Mouse (Mus musculus) olfactory bulb, adult 2 months (tissue): Measurements from ENCODE around the gene Cdh11. TPM values are rescaled to one million over a fixed set of nuclear protein-coding genes. Genes with fewer than 3 reads are reported as not detected.
"Not testable (repeated sequence)": the region's sequence is repeated elsewhere in the genome, so short reads cannot be mapped to it uniquely, and the experiment has no call there.

Experiments
- H3K27ac ChIP-seq: fragments of 200-500 bp; 2 replicates; pipeline ENCODE4 v1.5.1; 2012; ENCODE audit warnings: low read depth, low read length; ENCODE audit not compliant: insufficient read depth
- H3K4me1 ChIP-seq: fragments of 200-500 bp; 2 replicates; pipeline ENCODE4 v1.6.1; 2012; ENCODE audit warnings: low read length; ENCODE audit not compliant: control insufficient read depth, insufficient read depth
- H3K4me3 ChIP-seq: fragments of 200-500 bp; 2 replicates; pipeline ENCODE4 v1.5.1; 2012; ENCODE audit warnings: mild to moderate bottlenecking, low read depth, low read length, moderate library complexity; ENCODE audit not compliant: insufficient read depth
- CTCF ChIP-seq: fragments of 200-500 bp; IDR thresholded peaks from 2 replicates; pipeline ENCODE4 v1.5.1; 2012; ENCODE audit warnings: low read depth, mild to moderate bottlenecking, low read length, moderate library complexity; ENCODE audit not compliant: insufficient read depth
- POLR2A ChIP-seq: fragments of 200-500 bp; IDR thresholded peaks from 2 replicates; pipeline ENCODE4 v1.6.1; 2012; ENCODE audit warnings: mild to moderate bottlenecking, low read depth, low read length, moderate library complexity; ENCODE audit not compliant: insufficient read depth
- WGBS: fragments of 180-500 bp; shearing (Covaris S2); methylation state at CpG from one replicate; pipeline ENCODE4 v1.1.7; 2018; 5-methylcytosine and 5-hydroxymethylcytosine counted together
- polyA plus RNA-seq: library from polyadenylated mRNA; stranded (reverse); fragments of >200 nt; gene quantifications from 2 replicates; pipeline ENCODE4 v1.2.4, GENCODE M21; 2012; ENCODE audit warnings: low replicate concordance; ENCODE audit not compliant: missing spikeins, insufficient read depth, insufficient read length

The Cdh11 gene
- polyA plus RNA-seq, 1 experiment, result not detected

DNA sequence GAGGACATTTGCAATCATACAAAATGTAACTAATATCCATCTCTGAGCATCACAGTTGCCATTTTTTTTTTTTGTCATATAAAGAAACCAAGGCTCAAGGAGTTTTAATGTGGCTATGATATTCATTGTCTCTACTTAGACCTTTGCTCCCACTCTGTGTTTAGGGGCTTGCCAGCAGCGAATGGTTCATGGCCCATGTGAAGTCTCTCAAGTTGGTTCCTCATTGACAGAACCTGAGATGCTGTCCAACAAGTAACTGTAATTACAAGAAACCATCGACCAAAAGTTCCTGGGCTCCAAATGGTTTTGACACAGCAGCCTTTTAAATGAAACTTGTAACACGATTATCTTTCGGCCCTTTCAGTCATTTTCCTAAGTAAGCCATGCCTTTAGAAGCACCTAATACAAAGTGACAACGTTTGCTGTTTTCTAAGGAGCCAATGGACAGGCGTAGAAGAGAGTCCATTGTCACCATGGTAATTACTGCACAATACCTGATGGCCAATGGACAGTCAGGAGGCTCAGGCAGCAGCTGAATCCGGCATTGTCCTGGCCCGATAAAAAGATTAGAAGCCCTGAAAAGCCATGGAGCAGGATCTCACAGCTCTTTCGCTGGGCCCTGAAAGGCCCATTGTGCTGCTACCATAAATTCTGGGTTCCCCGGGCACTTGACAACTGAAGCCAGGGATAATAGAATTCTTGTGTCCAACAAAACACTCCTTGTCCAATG lies 59.1 kb downstream of the Cdh11 start:
- H3K27ac ChIP-seq, result no peak overlapping the region
- TF ChIP-seq POLR2A (no peak), CTCF (no peak)
- 59% methylated on average over 10 of the region's 10 CpGs for WGBS
- no peaks in the 10 kb centered on the region for H3K4me1 ChIP-seq
- no peak overlapping the region for H3K4me3 ChIP-seq

GRCm38 (mm10) chr8:102725496-102725895 lies 59.9 kb downstream of the Cdh11 start:
- Histone ChIP-seq H3K4me3 (no peak overlapping the region), H3K4me1 (no peaks in the 10 kb centered on the region), H3K27ac (no peak overlapping the region)
- TF ChIP-seq POLR2A (no peak), CTCF (no peak)
- 68% methylated on average over 3 of the region's 3 CpGs for WGBS

GRCm38 (mm10) chr8:102715956-102716355 lies 69.5 kb downstream of the Cdh11 start:
- TF ChIP-seq POLR2A (no peak), CTCF (no peak)
- WGBS, result 67% methylated on average over 4 of the region's 4 CpGs

GRCm38 (mm10) chr8:102707305-102707704 lies 78.1 kb downstream of the Cdh11 start:
- H3K27ac ChIP-seq, result no peak overlapping the region
- TF ChIP-seq CTCF, result no peak
- TF ChIP-seq POLR2A, result no peak
- H3K4me1 ChIP-seq, result no peaks in the 10 kb centered on the region
- no peak overlapping the region for H3K4me3 ChIP-seq
- WGBS, result 52% methylated on average over 7 of the region's 7 CpGs

More at GRCm38 (mm10) chr8:102715956-102716355, 69.5 kb downstream of the Cdh11 start:
- H3K4me3 ChIP-seq, result no peak overlapping the region
- no peak overlapping the region for H3K27ac ChIP-seq
- H3K4me1 ChIP-seq, result 0 out of 2 replicates have a peak, but pooled peaks cover 2% of the 10 kb centered on the region

DNA sequence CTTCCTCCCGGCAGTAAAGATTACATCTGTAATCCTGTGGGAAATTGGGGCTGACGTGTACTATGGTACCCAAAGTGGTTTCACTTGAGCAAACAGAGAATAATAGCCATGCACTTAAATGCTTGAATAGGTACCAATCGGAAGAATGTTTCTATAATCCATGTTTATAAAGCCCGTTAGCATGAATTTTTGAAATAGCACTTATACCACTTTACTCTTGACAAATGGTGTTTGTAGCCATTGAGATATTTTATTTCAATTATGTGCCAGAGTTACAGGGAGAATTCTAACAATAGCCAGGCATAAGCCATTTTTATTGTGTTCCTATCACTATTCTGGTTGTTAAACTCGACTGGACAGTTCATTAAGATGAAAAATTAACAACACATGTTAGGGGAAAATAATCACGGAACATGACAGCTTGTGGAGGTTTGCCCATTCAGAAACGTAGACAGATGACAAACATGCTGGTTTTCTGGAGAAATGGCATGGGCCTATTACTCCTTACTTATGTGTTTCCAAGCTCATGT lies 80.0 kb downstream of the Cdh11 start:
- no peak for TF ChIP-seq POLR2A
- no peak for TF ChIP-seq CTCF
- no peaks in the 10 kb centered on the region for H3K4me1 ChIP-seq
- 88% methylated on average over 7 of the region's 7 CpGs for WGBS

DNA sequence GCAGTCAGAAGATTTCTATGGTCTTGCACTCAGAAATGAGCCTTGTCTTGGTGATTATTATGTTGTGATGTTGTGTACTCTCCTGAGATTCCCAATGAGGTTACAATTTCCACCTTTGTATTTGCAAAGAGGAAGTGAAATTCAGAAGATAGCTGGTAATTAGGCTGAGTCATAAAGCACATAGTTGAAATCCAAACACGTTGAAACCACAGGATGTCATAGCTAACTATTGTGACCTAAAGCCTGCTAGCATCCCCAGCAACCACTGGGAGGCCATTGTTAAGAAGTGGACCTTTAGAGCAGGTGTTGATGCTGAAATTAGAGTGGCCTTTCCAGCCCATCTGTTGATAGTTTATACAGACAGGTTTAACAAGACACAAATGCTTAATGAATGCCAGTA lies 85.2 kb downstream of the Cdh11 start:
- TF ChIP-seq CTCF (no peak), POLR2A (no peak)
- Histone ChIP-seq H3K4me1 (no peaks in the 10 kb centered on the region), H3K27ac (no peak overlapping the region), H3K4me3 (no peak overlapping the region)
- WGBS, result 28% methylated on average over 1 of the region's 1 CpGs

More for the DNA sequence above, 80.0 kb downstream of the Cdh11 start:
- Histone ChIP-seq H3K4me3 (no peak overlapping the region), H3K27ac (no peak overlapping the region)

GRCm38 (mm10) chr8:102698232-102698837 lies 87.1 kb downstream of the Cdh11 start:
- WGBS, result 46% methylated on average over 11 of the region's 11 CpGs
- Histone ChIP-seq H3K4me1 (no peaks in the 10 kb centered on the region), H3K27ac (no peak overlapping the region), H3K4me3 (no peak overlapping the region)
- TF ChIP-seq CTCF (no peak), POLR2A (no peak)

- TF ChIP-seq POLR2A (no peak), CTCF (no peak)
- 83% methylated on average over 1 of the region's 1 CpGs for WGBS
- H3K4me3 ChIP-seq, result no peak overlapping the region
- no peak overlapping the region for H3K27ac ChIP-seq
- H3K4me1 ChIP-seq, result no peaks in the 10 kb centered on the region
Measured at GRCm38 (mm10) chr8:102693465-102693864, 92.0 kb downstream of the Cdh11 start.

GRCm38 (mm10) chr8:102685491-102685890 lies 100.0 kb downstream of the Cdh11 start:
- WGBS, result 18% methylated on average over 7 of the region's 7 CpGs
- not testable (repeated sequence) for H3K4me3 ChIP-seq, H3K27ac ChIP-seq, H3K4me1 ChIP-seq
